Mouse (Mus musculus) heart, adult 2 months (tissue): Measurements from ENCODE around the gene Tmem202. TPM values are rescaled to one million over a fixed set of nuclear protein-coding genes. Genes with fewer than 3 reads are reported as not detected.

Source experiments
- DNase-seq, 2 experiments: peaks; one replicate each; pipeline ENCODE4 v3.0.0; 2021
- H3K27ac ChIP-seq: fragments of 200-600 bp; 2 replicates; pipeline ENCODE4 v1.8.1; 2022
- H3K27me3 ChIP-seq: fragments of 200-500 bp; 2 replicates; pipeline ENCODE4 v1.6.1; 2012; ENCODE audit warnings: mild to moderate bottlenecking, low read length, inconsistent platforms, mixed read lengths; ENCODE audit not compliant: control insufficient read depth, insufficient read depth
- H3K36me3 ChIP-seq: fragments of 200-500 bp; 2 replicates; pipeline ENCODE4 v1.6.1; 2012; ENCODE audit warnings: low read length, inconsistent platforms; ENCODE audit not compliant: control insufficient read depth, insufficient read depth
- H3K4me1 ChIP-seq: fragments of 200-500 bp; 2 replicates; pipeline ENCODE4 v1.6.1; 2011; ENCODE audit warnings: low read length; ENCODE audit not compliant: control insufficient read depth, insufficient read depth
- H3K4me3 ChIP-seq: fragments of 200-600 bp; 2 replicates; pipeline ENCODE4 v1.8.1; 2022
- H3K79me2 ChIP-seq: fragments of 200-500 bp; replicated peaks from 2 replicates; pipeline ENCODE4 v1.6.1; 2012; ENCODE audit warnings: mild to moderate bottlenecking, inconsistent platforms, low read length, moderate library complexity, mixed read lengths; ENCODE audit not compliant: control insufficient read depth, insufficient read depth
- H3K9ac ChIP-seq: fragments of 200-500 bp; 2 replicates; pipeline ENCODE4 v1.6.1; 2012; ENCODE audit warnings: low read depth, mild to moderate bottlenecking, control low read depth, inconsistent platforms, low read length, mixed read lengths
- CTCF ChIP-seq: fragments of 200-600 bp; IDR thresholded peaks from 2 replicates; pipeline ENCODE4 v1.8.1; 2022; ENCODE audit warnings: antibody characterized with exemption, mild to moderate bottlenecking, moderate library complexity
- EP300 ChIP-seq: fragments of 200-500 bp; IDR thresholded peaks from 2 replicates; pipeline ENCODE4 v1.6.1; 2011; ENCODE audit warnings: low read depth, low read length, control low read depth; ENCODE audit not compliant: insufficient read depth
- POLR2A ChIP-seq: fragments of 200-500 bp; IDR thresholded peaks from 2 replicates; pipeline ENCODE4 v1.6.1; 2011; ENCODE audit warnings: mild to moderate bottlenecking, low read depth, low read length, control low read depth; ENCODE audit not compliant: insufficient read depth
- WGBS: fragments of 180-500 bp; shearing (Covaris S2); methylation state at CpG from one replicate; pipeline ENCODE4 v1.1.7; 2018; 5-methylcytosine and 5-hydroxymethylcytosine counted together
- intact Hi-C: fragments of 180-260 bp; cut with DNase I; formaldehyde crosslinking; loops from one replicate; pipeline ENCODE4 v1.15.1; 2025
- polyA plus RNA-seq: library from polyadenylated mRNA; depleted of rRNA; stranded (reverse); fragments of >200 nt; gene quantifications from 2 replicates; pipeline ENCODE4 v1.2.3, GENCODE M21; 2012
- total RNA-seq, 2 experiments: library from RNA; stranded (reverse); gene quantifications; 2 replicates each; pipeline ENCODE4 v1.2.3; 2021

Gene Tmem202
- total and polyA plus RNA-seq, 3 experiments, result 0.16 to 0.84 (median 0.37) TPM

GRCm38 (mm10) chr9:59552610-59553009 lies 13.0 kb upstream of the Tmem202 start:
- Histone ChIP-seq H3K4me3 (no peak overlapping the region), H3K79me2 (0 out of 2 replicates have a peak, but pooled peaks cover 1% of the 10 kb centered on the region), H3K4me1 (peaks cover 13% of the 10 kb centered on the region), H3K9ac (no peak overlapping the region), H3K36me3 (peaks cover 3% of the 10 kb centered on the region), H3K27me3 (no peaks in the 10 kb centered on the region), H3K27ac (no peak overlapping the region)
- DNase-seq, result no peak
- intact Hi-C loops, result loop anchor here (5.0 kb wide), 1 partner anchor 65 kb away; the partner anchor contains the start of gene Arih1
- no peak for TF ChIP-seq POLR2A
- TF ChIP-seq EP300, result no peak
- no peak for TF ChIP-seq CTCF
- WGBS, result 96% methylated on average over 5 of the region's 5 CpGs

DNA sequence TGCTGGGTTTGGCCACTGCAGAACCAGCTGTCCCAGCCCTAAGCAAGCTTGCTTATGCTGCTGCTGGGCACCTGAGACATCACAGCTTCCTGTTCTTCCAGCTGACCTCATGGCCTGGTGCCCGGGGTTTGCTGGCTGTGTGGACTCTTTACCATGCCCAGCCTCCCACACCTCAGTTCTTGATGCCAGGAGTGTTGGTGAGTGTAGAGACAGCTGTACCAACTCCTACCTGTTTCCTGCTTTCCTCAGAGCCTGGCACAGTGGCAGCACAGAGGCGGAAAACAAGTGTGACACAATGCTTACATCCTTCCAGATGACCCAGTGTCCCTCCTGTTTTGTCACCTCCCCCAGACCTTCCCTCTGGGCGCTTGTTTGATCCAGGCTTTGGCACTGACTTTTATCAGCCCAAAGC lies 12.0 kb upstream of the Tmem202 start:
- H3K79me2 ChIP-seq, result 0 out of 2 replicates have a peak, but pooled peaks cover 1% of the 10 kb centered on the region
- peak; percentile 35 to 60 for DNase-seq
- peaks cover 3% of the 10 kb centered on the region for H3K36me3 ChIP-seq
- H3K27me3 ChIP-seq, result no peaks in the 10 kb centered on the region
- intact Hi-C loops, result loop anchor here (5.0 kb wide), 1 partner anchor 64 kb away; the partner anchor contains the start of gene Arih1
- H3K4me1 ChIP-seq, result peaks cover 13% of the 10 kb centered on the region
- no peak overlapping the region for H3K9ac ChIP-seq
- H3K27ac ChIP-seq, result no peak overlapping the region; the same call in 1 of the 2 replicates
- 36% methylated on average over 3 of the region's 3 CpGs for WGBS
- no peak for TF ChIP-seq POLR2A
- no peak for TF ChIP-seq EP300
- no peak for TF ChIP-seq CTCF
- no peak overlapping the region for H3K4me3 ChIP-seq

DNA sequence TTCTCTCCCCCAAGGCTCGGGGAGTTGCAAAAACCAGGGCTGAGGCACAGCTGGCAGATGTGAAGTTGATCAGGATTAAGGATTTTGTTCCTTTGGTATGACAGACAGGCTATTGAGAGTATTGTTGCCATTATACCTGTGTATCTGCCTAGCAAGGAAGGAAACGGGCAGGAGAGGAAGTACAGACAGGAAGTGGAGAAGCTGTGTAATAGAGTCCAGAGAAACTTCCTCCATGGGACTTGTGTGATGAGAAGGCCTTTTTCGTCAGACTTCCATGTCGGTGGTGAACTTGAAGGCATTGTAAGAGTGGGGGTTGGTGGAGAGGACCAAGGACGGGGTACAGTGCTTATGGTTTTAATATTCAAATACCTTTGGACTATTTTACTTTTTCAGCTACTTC lies 11.4 kb upstream of the Tmem202 start:
- Histone ChIP-seq H3K27ac (peak overlapping the region; percentile 31), H3K27me3 (no peaks in the 10 kb centered on the region), H3K4me3 (no peak overlapping the region), H3K9ac (no peak overlapping the region), H3K36me3 (peaks cover 3% of the 10 kb centered on the region), H3K4me1 (peaks cover 13% of the 10 kb centered on the region), H3K79me2 (0 out of 2 replicates have a peak, but pooled peaks cover 1% of the 10 kb centered on the region)
- WGBS, result 43% methylated on average over 5 of the region's 5 CpGs
- TF ChIP-seq CTCF (no peak), POLR2A (no peak), EP300 (no peak)
- intact Hi-C loops, result loop anchor here (5.0 kb wide), 1 partner anchor 64 kb away; the partner anchor contains the start of gene Arih1
- no peak for DNase-seq

DNA sequence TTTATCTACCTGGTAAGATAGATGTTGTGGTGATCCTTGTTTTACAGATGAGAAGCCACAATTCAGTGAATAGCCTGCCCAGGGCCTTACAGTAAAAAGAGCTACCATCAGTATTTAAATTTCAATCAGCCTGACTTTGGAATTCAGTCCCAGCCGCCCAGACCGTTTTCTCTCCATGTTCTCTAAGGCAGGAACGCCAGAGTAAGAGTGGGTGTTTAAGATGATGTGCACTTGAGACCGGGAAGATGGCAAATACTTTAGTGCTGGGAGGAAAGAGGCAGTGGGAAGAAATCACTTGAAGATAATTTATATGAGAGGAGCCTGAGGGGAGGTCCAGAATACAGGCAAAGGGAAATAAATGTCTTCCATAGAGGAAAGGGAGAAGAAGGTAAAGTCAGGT lies 10.4 kb upstream of the Tmem202 start:
- no peak overlapping the region for H3K4me3 ChIP-seq
- no peak overlapping the region for H3K27ac ChIP-seq
- intact Hi-C loops, result loop anchor here (5.0 kb wide), 1 partner anchor 63 kb away; the partner anchor contains the start of gene Arih1
- WGBS, result 89% methylated on average over 4 of the region's 4 CpGs
- TF ChIP-seq EP300 (no peak), CTCF (no peak), POLR2A (no peak)
- peaks cover 3% of the 10 kb centered on the region for H3K36me3 ChIP-seq
- 0 out of 2 replicates have a peak, but pooled peaks cover 1% of the 10 kb centered on the region for H3K79me2 ChIP-seq
- no peaks in the 10 kb centered on the region for H3K27me3 ChIP-seq
- H3K4me1 ChIP-seq, result peaks cover 13% of the 10 kb centered on the region
- no peak for DNase-seq
- H3K9ac ChIP-seq, result no peak overlapping the region

DNA sequence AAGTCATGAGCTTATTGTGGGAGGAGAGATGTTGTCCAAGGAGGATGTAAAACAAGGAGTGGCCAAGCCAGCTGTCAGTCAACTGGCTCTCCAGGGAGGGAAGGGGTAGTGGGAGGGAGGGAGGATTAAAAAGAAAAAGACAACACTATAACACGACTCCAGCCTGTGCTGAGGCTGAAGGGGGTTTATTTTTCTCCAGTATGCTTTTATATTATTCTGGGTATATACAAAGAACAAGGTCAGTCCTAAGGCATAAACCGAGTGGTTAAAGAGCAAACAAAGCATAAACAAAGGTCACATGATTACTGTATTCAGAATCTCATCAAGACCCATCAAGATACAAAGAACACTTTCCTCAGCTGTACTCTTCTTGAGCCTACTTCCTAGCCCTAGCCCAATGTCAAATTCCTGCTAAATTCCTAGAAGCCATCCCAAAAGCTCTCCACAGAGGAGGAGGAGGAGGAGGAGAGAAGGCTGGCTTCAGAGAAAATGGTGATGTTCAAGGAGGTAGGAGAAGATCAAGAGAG lies 9.4 kb upstream of the Tmem202 start:
- TF ChIP-seq CTCF, result no peak
- no peak for TF ChIP-seq EP300
- TF ChIP-seq POLR2A, result no peak
- WGBS, result 64% methylated on average over 2 of the region's 2 CpGs
- intact Hi-C loops, result no loop called here

GRCm38 (mm10) chr9:59547869-59548268 lies 8.2 kb upstream of the Tmem202 start:
- H3K4me3 ChIP-seq, result no peak overlapping the region
- peaks cover 3% of the 10 kb centered on the region for H3K36me3 ChIP-seq
- H3K79me2 ChIP-seq, result 0 out of 2 replicates have a peak, but pooled peaks cover 1% of the 10 kb centered on the region
- no peak for DNase-seq
- intact Hi-C loops, result no loop called here
- H3K27ac ChIP-seq, result no peak overlapping the region
- TF ChIP-seq EP300, result no peak
- H3K9ac ChIP-seq, result no peak overlapping the region
- H3K4me1 ChIP-seq, result peaks cover 13% of the 10 kb centered on the region
- 52% methylated on average over 1 of the region's 1 CpGs for WGBS
- H3K27me3 ChIP-seq, result no peaks in the 10 kb centered on the region

More for the DNA sequence above, 9.4 kb upstream of the Tmem202 start:
- no peak overlapping the region for H3K4me3 ChIP-seq
- H3K36me3 ChIP-seq, result peaks cover 3% of the 10 kb centered on the region
- H3K27me3 ChIP-seq, result no peaks in the 10 kb centered on the region
- no peak for DNase-seq
- H3K9ac ChIP-seq, result no peak overlapping the region
- H3K27ac ChIP-seq, result no peak overlapping the region
- H3K4me1 ChIP-seq, result peaks cover 13% of the 10 kb centered on the region
- H3K79me2 ChIP-seq, result 0 out of 2 replicates have a peak, but pooled peaks cover 1% of the 10 kb centered on the region
